Mouse (Mus musculus) forebrain, embryonic 14.5 days (tissue): ENCODE data around the gene Apon. TPM values are rescaled to one million over a fixed set of nuclear protein-coding genes. Genes with fewer than 3 reads are reported as not detected.

Source experiments
- polyA plus RNA-seq: library from polyadenylated mRNA; unstranded; fragments of >200 nt; fragmentation: Nextera tagmentation; extraction: Ambion mirVana; gene quantifications from 2 replicates; pipeline ENCODE4 v1.2.1, GENCODE M21; 2014

Apon gene
- polyA plus RNA-seq, 1 experiment from 2014 or later, result not detected

Other genes with a start within 250 kb of the Apon start
- gene Hsd17b6, start 246.5 kb upstream of the Apon start, polyA plus RNA-seq, result not detected in 2 replicates
- gene Prim1, start 238.9 kb upstream of the Apon start, polyA plus RNA-seq, result 66.3 and 71.6 TPM in 2 replicates
- gene Naca, start 218.5 kb upstream of the Apon start, polyA plus RNA-seq, result 731 and 771 TPM in 2 replicates
- 426 and 447 TPM in 2 replicates for gene Ptges3, start 195.1 kb upstream of the Apon start, polyA plus RNA-seq
- gene Atp5b, start 170.8 kb upstream of the Apon start, polyA plus RNA-seq, result 2,318 and 2,350 TPM in 2 replicates
- 13.6 and 16.7 TPM in 2 replicates for gene Baz2a, start 162.5 kb upstream of the Apon start, polyA plus RNA-seq
- gene Rbms2, start 73.8 kb upstream of the Apon start, polyA plus RNA-seq, result 7.4 and 9.6 TPM in 2 replicates
- 0.32 and 0.95 TPM in 2 replicates for gene Gls2, start 59.6 kb upstream of the Apon start, polyA plus RNA-seq
- gene Spryd4, start 42.3 kb upstream of the Apon start, polyA plus RNA-seq, result 22.8 and 23.8 TPM in 2 replicates
- 0.19 and 0.22 TPM in 2 replicates for gene Mip, start 28.3 kb upstream of the Apon start, polyA plus RNA-seq
- gene Timeless, start 22.0 kb upstream of the Apon start, polyA plus RNA-seq, result 27.2 and 28.3 TPM in 2 replicates
- not detected in 2 replicates for gene Apof, start 14.6 kb downstream of the Apon start, polyA plus RNA-seq
- gene Stat2, start 16.5 kb downstream of the Apon start, polyA plus RNA-seq, result 11.6 and 17.4 TPM in 2 replicates
- not detected in 2 replicates for gene Il23a, start 44.7 kb downstream of the Apon start, polyA plus RNA-seq
- gene Pan2, start 49.2 kb downstream of the Apon start, polyA plus RNA-seq, result 21.4 and 23.2 TPM in 2 replicates
- 231 and 256 TPM in 2 replicates for gene Cnpy2, start 68.4 kb downstream of the Apon start, polyA plus RNA-seq
- 234 and 243 TPM in 2 replicates for gene Cs, start 83.6 kb downstream of the Apon start, polyA plus RNA-seq
- 22.8 and 26.9 TPM in 2 replicates for gene Coq10a, start 114.9 kb downstream of the Apon start, polyA plus RNA-seq
- 6.8 and 10.3 TPM in 2 replicates for gene Ankrd52, start 123.0 kb downstream of the Apon start, polyA plus RNA-seq
- gene Slc39a5, start 147.1 kb downstream of the Apon start, polyA plus RNA-seq, result not detected in 2 replicates
- gene Nabp2, start 157.4 kb downstream of the Apon start, polyA plus RNA-seq, result 147 and 180 TPM in 2 replicates
- 94.2 and 107 TPM in 2 replicates for gene Rnf41, start 157.6 kb downstream of the Apon start, polyA plus RNA-seq
- 178 and 201 TPM in 2 replicates for gene Smarcc2, start 205.2 kb downstream of the Apon start, polyA plus RNA-seq
- 732 and 818 TPM in 2 replicates for gene Myl6, start 240.0 kb downstream of the Apon start, polyA plus RNA-seq
- 4.6 and 5.8 TPM in 2 replicates for gene Myl6b, start 244.6 kb downstream of the Apon start, polyA plus RNA-seq